Mouse (Mus musculus) intestine, embryonic 15.5 days (tissue): ENCODE measurements at regions not wholly inside any gene's neighbourhood (a gene's known extent, or its start where the extent isn't known, plus 50 kb on each side); places are given as distances from the start of the nearest gene placed in this dataset.

Experiments used
- ATAC-seq: fragments of 200-750 bp; cut with Nextera tagmentation; 2 replicates; pipeline ENCODE4 v1.8.0; 2017; ENCODE audit warnings: moderate TSS enrichment, moderate library complexity
- H3K27ac ChIP-seq: fragments of 300-500 bp; sonication (generic); 2 replicates; pipeline ENCODE4 v1.5.1; 2015; ENCODE audit warnings: mild to moderate bottlenecking, inconsistent platforms
- H3K27me3 ChIP-seq: fragments of 300-500 bp; sonication (generic); replicated peaks from 2 replicates; pipeline ENCODE4 v1.6.1; 2015; ENCODE audit warnings: inconsistent platforms
- H3K36me3 ChIP-seq: fragments of 300-500 bp; sonication (generic); 2 replicates; pipeline ENCODE4 v1.6.1; 2015; ENCODE audit warnings: inconsistent platforms
- H3K4me1 ChIP-seq: fragments of 300-500 bp; sonication (generic); replicated peaks from 2 replicates; pipeline ENCODE4 v1.6.1; 2015; ENCODE audit warnings: inconsistent platforms
- H3K4me2 ChIP-seq: fragments of 300-500 bp; sonication (generic); replicated peaks from 2 replicates; pipeline ENCODE4 v1.6.1; 2015; ENCODE audit warnings: mild to moderate bottlenecking, inconsistent platforms
- H3K4me3 ChIP-seq: fragments of 300-500 bp; sonication (generic); replicated peaks from 2 replicates; pipeline ENCODE4 v1.5.1; 2015; ENCODE audit warnings: inconsistent platforms
- H3K9ac ChIP-seq: fragments of 300-500 bp; sonication (generic); 2 replicates; pipeline ENCODE4 v1.6.1; 2015; ENCODE audit warnings: inconsistent platforms
- H3K9me3 ChIP-seq: fragments of 300-500 bp; sonication (generic); 2 replicates; pipeline ENCODE4 v1.6.1; 2016; ENCODE audit warnings: inconsistent platforms
- WGBS: fragments of 180-500 bp; shearing (Covaris S2); methylation state at CpG from one replicate; pipeline ENCODE4 v1.1.7; 2015; 5-methylcytosine and 5-hydroxymethylcytosine counted together

GRCm38 (mm10) chr11:111696668-111697067, 630.7 kb downstream of the Kcnj2 start:
- H3K4me3 ChIP-seq = no peak overlapping the region
- no peaks in the 10 kb centered on the region for H3K4me1 ChIP-seq
- no peak overlapping the region for H3K27ac ChIP-seq
- H3K9ac ChIP-seq = no peak overlapping the region
- no peak overlapping the region for H3K4me2 ChIP-seq
- no peak for ATAC-seq
- WGBS = 74% methylated on average over 2 of the region's 2 CpGs
- no peaks in the 10 kb centered on the region for H3K36me3 ChIP-seq
- H3K9me3 ChIP-seq = no peaks in the 10 kb centered on the region
- no peaks in the 10 kb centered on the region for H3K27me3 ChIP-seq

- Histone ChIP-seq H3K4me3 (no peak overlapping the region), H3K36me3 (no peaks in the 10 kb centered on the region), H3K9ac (no peak overlapping the region), H3K27me3 (no peaks in the 10 kb centered on the region), H3K4me1 (no peaks in the 10 kb centered on the region), H3K4me2 (no peak overlapping the region), H3K9me3 (no peaks in the 10 kb centered on the region), H3K27ac (no peak overlapping the region)
- 76% methylated on average over 3 of the region's 3 CpGs for WGBS
- no peak for ATAC-seq
Observed at GRCm38 (mm10) chr11:111699862-111700261, 633.9 kb downstream of the Kcnj2 start.

- Histone ChIP-seq H3K4me1 (no peaks in the 10 kb centered on the region), H3K27ac (no peak overlapping the region)
- WGBS = 61% methylated on average over 4 of the region's 4 CpGs
Observed at GRCm38 (mm10) chr11:111706882-111707281, 640.9 kb downstream of the Kcnj2 start.

GRCm38 (mm10) chr11:111715401-111715800, 649.4 kb downstream of the Kcnj2 start:
- no peak for ATAC-seq
- 79% methylated on average over 5 of the region's 5 CpGs for WGBS
- Histone ChIP-seq H3K4me3 (no peak overlapping the region), H3K4me1 (no peaks in the 10 kb centered on the region), H3K9ac (no peak overlapping the region), H3K27me3 (no peaks in the 10 kb centered on the region), H3K36me3 (no peaks in the 10 kb centered on the region), H3K9me3 (no peaks in the 10 kb centered on the region), H3K4me2 (no peak overlapping the region), H3K27ac (no peak overlapping the region)

More at GRCm38 (mm10) chr11:111706882-111707281, 640.9 kb downstream of the Kcnj2 start:
- Histone ChIP-seq H3K27me3 (no peaks in the 10 kb centered on the region), H3K9ac (no peak overlapping the region), H3K4me2 (no peak overlapping the region), H3K9me3 (no peaks in the 10 kb centered on the region), H3K4me3 (no peak overlapping the region), H3K36me3 (no peaks in the 10 kb centered on the region)
- no peak for ATAC-seq

- H3K4me1 ChIP-seq = no peaks in the 10 kb centered on the region
- H3K9me3 ChIP-seq = no peaks in the 10 kb centered on the region
- no peaks in the 10 kb centered on the region for H3K27me3 ChIP-seq
- 58% methylated on average over 4 of the region's 4 CpGs for WGBS
- H3K4me3 ChIP-seq = no peak overlapping the region
- no peak overlapping the region for H3K9ac ChIP-seq
- no peaks in the 10 kb centered on the region for H3K36me3 ChIP-seq
- no peak for ATAC-seq
- no peak overlapping the region for H3K4me2 ChIP-seq
- H3K27ac ChIP-seq = no peak overlapping the region
Observed at GRCm38 (mm10) chr11:111722276-111722675, 656.3 kb downstream of the Kcnj2 start.

- H3K4me2 ChIP-seq = no peak overlapping the region
- no peak overlapping the region for H3K9ac ChIP-seq
- no peak overlapping the region for H3K4me3 ChIP-seq
- WGBS = 61% methylated on average over 4 of the region's 4 CpGs
- H3K27ac ChIP-seq = no peak overlapping the region
- ATAC-seq = no peak
- no peaks in the 10 kb centered on the region for H3K9me3 ChIP-seq
- H3K4me1 ChIP-seq = no peaks in the 10 kb centered on the region
- H3K27me3 ChIP-seq = no peaks in the 10 kb centered on the region
- H3K36me3 ChIP-seq = no peaks in the 10 kb centered on the region
Observed at GRCm38 (mm10) chr11:111728148-111728547, 662.2 kb downstream of the Kcnj2 start.

- Histone ChIP-seq H3K27me3 (no peaks in the 10 kb centered on the region), H3K4me1 (no peaks in the 10 kb centered on the region), H3K9ac (no peak overlapping the region), H3K4me2 (no peak overlapping the region), H3K27ac (no peak overlapping the region), H3K4me3 (no peak overlapping the region), H3K9me3 (no peaks in the 10 kb centered on the region), H3K36me3 (no peaks in the 10 kb centered on the region)
- no peak for ATAC-seq
- 21% methylated on average over 8 of the region's 8 CpGs for WGBS
Observed at GRCm38 (mm10) chr11:111732096-111732495, 666.1 kb downstream of the Kcnj2 start.

GRCm38 (mm10) chr11:111735446-111735845, 669.5 kb downstream of the Kcnj2 start:
- no peaks in the 10 kb centered on the region for H3K36me3 ChIP-seq
- 87% methylated on average over 1 of the region's 1 CpGs for WGBS
- no peak for ATAC-seq
- no peaks in the 10 kb centered on the region for H3K27me3 ChIP-seq
- H3K4me3 ChIP-seq = no peak overlapping the region
- no peak overlapping the region for H3K9ac ChIP-seq
- no peak overlapping the region for H3K4me2 ChIP-seq
- no peak overlapping the region for H3K27ac ChIP-seq
- H3K4me1 ChIP-seq = no peaks in the 10 kb centered on the region
- no peaks in the 10 kb centered on the region for H3K9me3 ChIP-seq

GRCm38 (mm10) chr11:111735961-111736360, 670.0 kb downstream of the Kcnj2 start:
- Histone ChIP-seq H3K4me2 (no peak overlapping the region), H3K36me3 (no peaks in the 10 kb centered on the region), H3K9ac (no peak overlapping the region), H3K4me3 (no peak overlapping the region), H3K4me1 (no peaks in the 10 kb centered on the region), H3K27me3 (no peaks in the 10 kb centered on the region), H3K27ac (no peak overlapping the region), H3K9me3 (no peaks in the 10 kb centered on the region)
- WGBS = 85% methylated on average over 5 of the region's 5 CpGs
- ATAC-seq = no peak

GRCm38 (mm10) chr11:111743356-111743755, 677.4 kb downstream of the Kcnj2 start:
- 23% methylated on average over 6 of the region's 6 CpGs for WGBS
- H3K4me3 ChIP-seq = no peak overlapping the region
- H3K4me1 ChIP-seq = no peaks in the 10 kb centered on the region
- ATAC-seq = no peak
- H3K27me3 ChIP-seq = no peaks in the 10 kb centered on the region
- no peak overlapping the region for H3K4me2 ChIP-seq
- no peaks in the 10 kb centered on the region for H3K36me3 ChIP-seq
- no peak overlapping the region for H3K9ac ChIP-seq
- H3K27ac ChIP-seq = no peak overlapping the region
- no peaks in the 10 kb centered on the region for H3K9me3 ChIP-seq

- 33% methylated on average over 7 of the region's 7 CpGs for WGBS
- Histone ChIP-seq H3K4me1 (no peaks in the 10 kb centered on the region), H3K36me3 (no peaks in the 10 kb centered on the region), H3K4me3 (no peak overlapping the region), H3K27ac (no peak overlapping the region), H3K4me2 (no peak overlapping the region), H3K27me3 (no peaks in the 10 kb centered on the region), H3K9me3 (no peaks in the 10 kb centered on the region), H3K9ac (no peak overlapping the region)
- ATAC-seq = no peak
Observed at GRCm38 (mm10) chr11:111747262-111747946, 681.4 kb downstream of the Kcnj2 start.

- Histone ChIP-seq H3K4me3 (no peak overlapping the region), H3K36me3 (no peaks in the 10 kb centered on the region), H3K9me3 (no peaks in the 10 kb centered on the region), H3K9ac (no peak overlapping the region), H3K4me1 (no peaks in the 10 kb centered on the region), H3K27me3 (no peaks in the 10 kb centered on the region), H3K27ac (no peak overlapping the region), H3K4me2 (no peak overlapping the region)
- WGBS = 69% methylated on average over 2 of the region's 2 CpGs
- ATAC-seq = no peak
Observed at GRCm38 (mm10) chr11:111747947-111748322, 682.0 kb downstream of the Kcnj2 start.

GRCm38 (mm10) chr11:111748496-111748895, 682.5 kb downstream of the Kcnj2 start:
- no peak overlapping the region for H3K4me2 ChIP-seq

More at GRCm38 (mm10) chr11:111748496-111748895, 682.5 kb downstream of the Kcnj2 start:
- 100% methylated on average over 1 of the region's 1 CpGs for WGBS
- no peaks in the 10 kb centered on the region for H3K4me1 ChIP-seq
- no peaks in the 10 kb centered on the region for H3K27me3 ChIP-seq
- no peak overlapping the region for H3K4me3 ChIP-seq
- no peak for ATAC-seq
- no peak overlapping the region for H3K9ac ChIP-seq
- H3K27ac ChIP-seq = no peak overlapping the region
- no peaks in the 10 kb centered on the region for H3K36me3 ChIP-seq
- H3K9me3 ChIP-seq = no peaks in the 10 kb centered on the region
